Mouse (Mus musculus) olfactory bulb, adult 2 months (tissue): Measurements from ENCODE around the gene Adamts18. TPM values are rescaled to one million over a fixed set of nuclear protein-coding genes. Genes with fewer than 3 reads are reported as not detected.

Source experiments
- H3K27ac ChIP-seq: fragments of 200-500 bp; 2 replicates; pipeline ENCODE4 v1.5.1; 2012; ENCODE audit warnings: low read depth, low read length; ENCODE audit not compliant: insufficient read depth
- H3K4me1 ChIP-seq: fragments of 200-500 bp; 2 replicates; pipeline ENCODE4 v1.6.1; 2012; ENCODE audit warnings: low read length; ENCODE audit not compliant: control insufficient read depth, insufficient read depth
- H3K4me3 ChIP-seq: fragments of 200-500 bp; 2 replicates; pipeline ENCODE4 v1.5.1; 2012; ENCODE audit warnings: mild to moderate bottlenecking, low read depth, low read length, moderate library complexity; ENCODE audit not compliant: insufficient read depth
- CTCF ChIP-seq: fragments of 200-500 bp; IDR thresholded peaks from 2 replicates; pipeline ENCODE4 v1.5.1; 2012; ENCODE audit warnings: low read depth, mild to moderate bottlenecking, low read length, moderate library complexity; ENCODE audit not compliant: insufficient read depth
- POLR2A ChIP-seq: fragments of 200-500 bp; IDR thresholded peaks from 2 replicates; pipeline ENCODE4 v1.6.1; 2012; ENCODE audit warnings: mild to moderate bottlenecking, low read depth, low read length, moderate library complexity; ENCODE audit not compliant: insufficient read depth
- WGBS: fragments of 180-500 bp; shearing (Covaris S2); methylation state at CpG from one replicate; pipeline ENCODE4 v1.1.7; 2018; 5-methylcytosine and 5-hydroxymethylcytosine counted together
- polyA plus RNA-seq: library from polyadenylated mRNA; stranded (reverse); fragments of >200 nt; gene quantifications from 2 replicates; pipeline ENCODE4 v1.2.4, GENCODE M21; 2012; ENCODE audit warnings: low replicate concordance; ENCODE audit not compliant: missing spikeins, insufficient read depth, insufficient read length

Gene Adamts18
- polyA plus RNA-seq, 1 experiment: not detected

- no peak overlapping the region for H3K4me3 ChIP-seq
- H3K4me1 ChIP-seq: no peaks in the 10 kb centered on the region
- no peak for TF ChIP-seq POLR2A
- no peak for TF ChIP-seq CTCF
- 60% methylated on average over 2 of the region's 2 CpGs for WGBS
- no peak overlapping the region for H3K27ac ChIP-seq
These were observed 173.3 kb downstream of the Adamts18 start for GRCm38 (mm10) chr8:113675281-113675680.

GRCm38 (mm10) chr8:113674611-113675010 is 173.9 kb downstream of the Adamts18 start:
- TF ChIP-seq POLR2A (no peak), CTCF (no peak)
- Histone ChIP-seq H3K4me3 (no peak overlapping the region), H3K27ac (no peak overlapping the region), H3K4me1 (no peaks in the 10 kb centered on the region)
- WGBS: 88% methylated on average over 3 of the region's 3 CpGs

- no peaks in the 10 kb centered on the region for H3K4me1 ChIP-seq
- H3K4me3 ChIP-seq: no peak overlapping the region
- no peak overlapping the region for H3K27ac ChIP-seq
- no peak for TF ChIP-seq CTCF
- no peak for TF ChIP-seq POLR2A
- WGBS: 72% methylated on average over 3 of the region's 3 CpGs
These were observed 175.2 kb downstream of the Adamts18 start for GRCm38 (mm10) chr8:113673300-113673699.

DNA sequence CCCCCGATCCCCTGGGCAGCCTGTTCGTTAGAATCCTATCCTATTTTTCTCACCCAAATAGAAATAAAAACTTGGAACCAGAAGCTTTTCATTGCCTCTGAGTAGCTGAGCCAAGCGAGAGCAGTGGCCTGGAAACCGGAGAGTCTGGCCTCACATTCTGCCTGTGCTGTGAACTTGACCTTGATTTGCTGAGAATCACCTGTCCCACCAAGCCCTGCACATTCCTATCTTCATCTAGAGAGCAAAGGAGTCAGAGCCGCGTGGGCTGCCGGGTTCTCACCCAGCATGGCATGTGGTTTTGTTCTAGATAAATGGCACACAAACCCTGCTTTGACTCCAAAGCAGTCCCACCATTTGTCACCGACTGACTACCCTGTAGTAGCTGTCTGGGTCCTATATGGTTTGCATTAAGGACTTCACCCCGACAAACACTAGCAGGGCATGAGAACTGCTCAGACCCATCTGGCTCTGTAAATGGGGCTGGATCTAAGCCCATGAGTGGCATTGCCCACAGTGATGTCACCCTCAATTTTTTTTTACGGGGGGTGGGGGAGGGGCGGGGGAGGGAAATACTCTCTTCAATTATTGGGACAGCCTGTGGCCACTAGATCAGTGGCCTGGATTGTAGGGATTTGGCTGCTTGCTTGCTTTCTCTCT is 175.8 kb downstream of the Adamts18 start:
- no peaks in the 10 kb centered on the region for H3K4me1 ChIP-seq
- H3K27ac ChIP-seq: no peak overlapping the region
- TF ChIP-seq POLR2A: no peak
- TF ChIP-seq CTCF: no peak
- no peak overlapping the region for H3K4me3 ChIP-seq
- WGBS: 37% methylated on average over 11 of the region's 11 CpGs

DNA sequence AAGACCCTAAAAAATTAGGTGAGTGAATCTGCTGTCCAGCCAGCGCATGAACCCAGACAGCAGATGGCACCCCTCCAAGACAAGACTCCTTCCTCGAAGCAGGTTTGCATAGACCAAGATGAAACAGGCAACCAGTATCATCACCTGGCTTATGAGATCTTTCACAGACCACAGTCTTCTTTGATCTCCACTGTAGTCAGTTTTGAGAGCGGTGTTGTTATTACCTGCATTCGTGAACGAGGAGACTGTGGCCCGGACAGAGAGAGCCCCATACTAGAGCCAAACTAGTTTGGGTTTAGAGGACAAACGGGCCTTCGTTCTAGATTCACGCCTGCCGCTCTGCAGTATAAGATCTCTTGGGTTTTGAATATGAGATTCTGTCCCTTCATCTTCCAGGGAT is 178.6 kb downstream of the Adamts18 start:
- 97% methylated on average over 10 of the region's 10 CpGs for WGBS
- no peak overlapping the region for H3K4me3 ChIP-seq
- H3K27ac ChIP-seq: no peak overlapping the region
- no peaks in the 10 kb centered on the region for H3K4me1 ChIP-seq
- TF ChIP-seq CTCF (no peak), POLR2A (no peak)

- WGBS: 37% methylated on average over 16 of the region's 16 CpGs
- TF ChIP-seq POLR2A (no peak), CTCF (no peak)
These were observed 181.7 kb downstream of the Adamts18 start for GRCm38 (mm10) chr8:113666714-113667432.

GRCm38 (mm10) chr8:113665951-113666350 is 182.6 kb downstream of the Adamts18 start:
- no peak for TF ChIP-seq CTCF
- TF ChIP-seq POLR2A: no peak
- 71% methylated on average over 8 of the region's 8 CpGs for WGBS
- H3K27ac ChIP-seq: no peak overlapping the region
- no peak overlapping the region for H3K4me3 ChIP-seq
- no peaks in the 10 kb centered on the region for H3K4me1 ChIP-seq

More at GRCm38 (mm10) chr8:113666714-113667432, 181.7 kb downstream of the Adamts18 start:
- Histone ChIP-seq H3K4me3 (no peak overlapping the region), H3K27ac (no peak overlapping the region), H3K4me1 (no peaks in the 10 kb centered on the region)

GRCm38 (mm10) chr8:113665036-113665435 is 183.5 kb downstream of the Adamts18 start:
- whole genome bisulfite sequencing: 57% methylated on average over 4 of the region's 4 CpGs
- H3K27ac ChIP-seq: no peak overlapping the region
- H3K4me1 ChIP-seq: no peaks in the 10 kb centered on the region
- TF ChIP-seq POLR2A (no peak), CTCF (no peak)
- H3K4me3 ChIP-seq: no peak overlapping the region

- H3K4me3 ChIP-seq: no peak overlapping the region
- no peaks in the 10 kb centered on the region for H3K4me1 ChIP-seq
- H3K27ac ChIP-seq: no peak overlapping the region
- 4% methylated on average over 2 of the region's 2 CpGs for WGBS
- TF ChIP-seq CTCF (no peak), POLR2A (no peak)
These were observed 184.0 kb downstream of the Adamts18 start for GRCm38 (mm10) chr8:113664544-113664943.
